Mouse (Mus musculus) heart, embryonic 14.5 days (tissue): ENCODE data around the gene Lrp2. TPM values are rescaled to one million over a fixed set of nuclear protein-coding genes. Genes with fewer than 3 reads are reported as not detected.

Experiments used
- ATAC-seq: fragments of 200-750 bp; cut with Nextera tagmentation; 2 replicates; pipeline ENCODE4 v1.8.0; 2017; ENCODE audit warnings: low read depth, moderate TSS enrichment; ENCODE audit not compliant: insufficient number of reproducible peaks, insufficient read depth, low FRiP score
- H3K27ac ChIP-seq, 2 experiments: fragments of 200-500 bp in 1 of 2; fragments of 300-500 bp in 1 of 2; sonication (generic) in 1 of 2; replicated peaks in 1 of 2; 2 replicates each; pipeline ENCODE4 v1.5.1; 2012 to 2014; ENCODE audit warnings: low read depth in 2 of 2, low read length in 2 of 2, control low read depth in 1 of 2, mild to moderate bottlenecking in 1 of 2, mixed read lengths in 1 of 2; ENCODE audit not compliant: control insufficient read depth in 1 of 2, insufficient read depth in 1 of 2
- H3K27me3 ChIP-seq: fragments of 300-500 bp; sonication (generic); 2 replicates; pipeline ENCODE4 v1.6.1; 2014; ENCODE audit warnings: mild to moderate bottlenecking, low read length, control low read depth; ENCODE audit not compliant: control insufficient read depth, insufficient read depth
- H3K36me3 ChIP-seq: fragments of 300-500 bp; sonication (generic); 2 replicates; pipeline ENCODE4 v1.6.1; 2014; ENCODE audit warnings: mild to moderate bottlenecking, control low read depth, low read length, mixed read lengths; ENCODE audit not compliant: control insufficient read depth, insufficient read depth
- H3K4me1 ChIP-seq, 2 experiments: fragments of 200-500 bp in 1 of 2; fragments of 300-500 bp in 1 of 2; sonication (generic) in 1 of 2; 2 replicates each; pipeline ENCODE4 v1.6.1; 2012 to 2014; ENCODE audit warnings: low read length in 2 of 2, control low read depth in 1 of 2, mixed read lengths in 1 of 2; ENCODE audit not compliant: control insufficient read depth in 2 of 2, insufficient read depth in 2 of 2
- H3K4me2 ChIP-seq: fragments of 300-500 bp; sonication (generic); 2 replicates; pipeline ENCODE4 v1.6.1; 2014; ENCODE audit warnings: mild to moderate bottlenecking, low read length
- H3K4me3 ChIP-seq, 2 experiments: fragments of 200-500 bp in 1 of 2; fragments of 300-500 bp in 1 of 2; sonication (generic) in 1 of 2; 2 replicates each; pipeline ENCODE4 v1.5.1; 2012 to 2014; ENCODE audit warnings: low read length in 2 of 2, mild to moderate bottlenecking in 2 of 2, control low read depth in 1 of 2, low read depth in 1 of 2, moderate library complexity in 1 of 2; ENCODE audit not compliant: control insufficient read depth in 1 of 2, insufficient read depth in 1 of 2
- H3K9ac ChIP-seq: fragments of 300-500 bp; sonication (generic); 2 replicates; pipeline ENCODE4 v1.6.1; 2014; ENCODE audit warnings: mild to moderate bottlenecking, low read length
- H3K9me3 ChIP-seq: fragments of 300-500 bp; sonication (generic); 2 replicates; pipeline ENCODE4 v1.6.1; 2016; ENCODE audit warnings: low read length, control low read depth; ENCODE audit not compliant: control insufficient read depth
- WGBS: fragments of 180-500 bp; shearing (Covaris S2); extraction: QIAGEN DNeasy Blood & Tissue Kit; methylation state at CpG from one replicate; pipeline ENCODE4 v1.1.7; 2014; 5-methylcytosine and 5-hydroxymethylcytosine counted together
- polyA plus RNA-seq: library from polyadenylated mRNA; unstranded; fragments of >200 nt; fragmentation: Nextera tagmentation; extraction: Ambion mirVana; gene quantifications from 2 replicates; pipeline ENCODE4 v1.2.1, GENCODE M21; 2014

The Lrp2 gene
- polyA plus RNA-seq, 1 experiment from 2014 or later = 1.00 TPM

DNA sequence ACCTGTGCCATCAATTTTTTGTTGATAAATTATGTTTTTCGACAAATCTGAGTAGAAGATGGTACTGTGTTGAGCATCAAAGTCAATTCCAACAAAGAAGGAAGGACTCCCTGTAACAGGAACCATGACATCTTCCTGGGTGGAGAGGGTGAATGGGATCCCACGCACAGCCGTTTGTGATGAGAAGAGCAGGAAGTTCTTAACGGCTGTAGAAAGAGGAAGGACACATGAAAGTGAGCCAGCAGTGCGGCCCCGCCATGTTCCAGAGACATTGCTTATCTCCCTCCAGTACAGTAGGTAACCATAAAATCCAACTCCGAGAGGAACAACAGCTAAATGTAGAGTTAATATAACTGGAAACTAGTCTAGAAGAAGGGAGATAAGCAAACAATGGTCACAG lies 67.6 kb downstream of the Lrp2 start:
- H3K9me3 ChIP-seq = no peaks in the 10 kb centered on the region
- no peaks in the 10 kb centered on the region for H3K36me3 ChIP-seq
- H3K27ac ChIP-seq = no peak overlapping the region
- 77% methylated on average over 7 of the region's 7 CpGs for WGBS
- no peak overlapping the region for H3K4me2 ChIP-seq
- no peaks in the 10 kb centered on the region for H3K27me3 ChIP-seq
- no peak overlapping the region for H3K4me3 ChIP-seq
- no peaks in the 10 kb centered on the region for H3K4me1 ChIP-seq
- no peak overlapping the region for H3K9ac ChIP-seq
- ATAC-seq = no peak

DNA sequence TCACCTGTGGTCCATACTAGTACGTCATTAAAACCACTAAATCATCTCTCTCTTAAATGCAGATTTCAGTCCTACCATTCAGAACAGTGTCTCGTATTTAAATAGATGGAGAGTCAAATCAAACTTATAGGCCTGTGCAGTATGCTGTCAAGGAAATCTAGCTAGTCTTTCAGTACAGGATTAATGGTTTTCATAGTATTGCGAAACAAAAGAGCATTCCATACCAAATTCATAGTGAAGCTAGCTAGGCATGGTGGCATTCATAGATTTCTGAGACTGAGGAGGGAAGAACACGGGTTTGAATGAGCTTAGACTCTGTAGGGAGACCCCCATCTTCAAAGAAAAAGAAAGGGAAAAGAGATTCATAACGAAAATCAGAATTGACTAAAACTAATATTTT lies 74.1 kb downstream of the Lrp2 start:
- no peak overlapping the region for H3K4me2 ChIP-seq
- H3K9ac ChIP-seq = no peak overlapping the region
- H3K27me3 ChIP-seq = no peaks in the 10 kb centered on the region
- H3K9me3 ChIP-seq = no peaks in the 10 kb centered on the region
- WGBS = 85% methylated on average over 5 of the region's 5 CpGs
- H3K36me3 ChIP-seq = no peaks in the 10 kb centered on the region
- H3K27ac ChIP-seq = no peak overlapping the region
- H3K4me3 ChIP-seq = no peak overlapping the region
- no peaks in the 10 kb centered on the region for H3K4me1 ChIP-seq
- no peak for ATAC-seq

DNA sequence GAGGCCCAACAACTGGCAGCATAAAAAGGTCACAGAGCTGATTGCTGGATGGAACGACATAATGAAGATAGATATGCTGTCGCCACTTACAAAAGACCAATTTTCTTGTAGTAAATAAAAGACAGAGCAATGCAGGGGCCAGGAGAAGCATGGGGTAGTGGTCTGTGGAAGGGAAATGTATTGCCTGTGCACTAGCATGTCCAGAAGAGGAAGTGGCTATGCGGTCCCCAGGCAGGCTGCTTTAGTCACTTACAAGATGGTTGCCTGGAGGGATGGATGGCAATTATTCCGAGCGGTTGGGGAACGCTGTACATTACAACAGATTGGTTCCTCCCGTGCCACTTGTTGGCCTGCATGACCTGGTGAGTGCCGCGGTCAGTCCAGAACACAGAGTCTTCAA lies 85.5 kb downstream of the Lrp2 start:
- Histone ChIP-seq H3K4me2 (no peak overlapping the region), H3K9me3 (no peaks in the 10 kb centered on the region), H3K27ac (no peak overlapping the region), H3K27me3 (no peaks in the 10 kb centered on the region), H3K4me1 (no peaks in the 10 kb centered on the region), H3K36me3 (no peaks in the 10 kb centered on the region), H3K4me3 (no peak overlapping the region), H3K9ac (no peak overlapping the region)
- no peak for ATAC-seq
- 89% methylated on average over 9 of the region's 9 CpGs for WGBS

DNA sequence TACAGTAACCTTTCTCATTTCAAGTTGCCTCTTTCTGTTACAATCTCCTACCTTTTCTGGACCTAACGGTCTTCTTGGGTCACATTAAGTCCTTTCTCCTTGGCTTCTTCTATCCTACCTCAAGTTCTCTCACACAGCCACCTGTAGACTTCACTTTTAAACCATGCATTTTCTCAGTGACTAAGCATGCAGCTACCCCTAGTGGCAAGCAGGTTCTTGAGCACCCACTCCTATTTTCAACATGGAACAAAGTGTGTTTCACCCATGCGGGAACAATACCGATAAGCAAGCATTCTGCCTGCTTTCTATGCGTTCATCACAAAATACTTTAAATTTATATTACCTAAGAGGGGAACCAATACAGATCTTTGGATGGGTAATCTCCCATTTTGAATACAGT lies 92.7 kb downstream of the Lrp2 start:
- no peak overlapping the region for H3K27ac ChIP-seq
- H3K4me3 ChIP-seq = no peak overlapping the region
- no peaks in the 10 kb centered on the region for H3K27me3 ChIP-seq
- H3K9me3 ChIP-seq = no peaks in the 10 kb centered on the region
- no peaks in the 10 kb centered on the region for H3K4me1 ChIP-seq
- ATAC-seq = no peak
- no peak overlapping the region for H3K4me2 ChIP-seq
- H3K9ac ChIP-seq = no peak overlapping the region
- no peaks in the 10 kb centered on the region for H3K36me3 ChIP-seq
- WGBS = 76% methylated on average over 4 of the region's 4 CpGs

DNA sequence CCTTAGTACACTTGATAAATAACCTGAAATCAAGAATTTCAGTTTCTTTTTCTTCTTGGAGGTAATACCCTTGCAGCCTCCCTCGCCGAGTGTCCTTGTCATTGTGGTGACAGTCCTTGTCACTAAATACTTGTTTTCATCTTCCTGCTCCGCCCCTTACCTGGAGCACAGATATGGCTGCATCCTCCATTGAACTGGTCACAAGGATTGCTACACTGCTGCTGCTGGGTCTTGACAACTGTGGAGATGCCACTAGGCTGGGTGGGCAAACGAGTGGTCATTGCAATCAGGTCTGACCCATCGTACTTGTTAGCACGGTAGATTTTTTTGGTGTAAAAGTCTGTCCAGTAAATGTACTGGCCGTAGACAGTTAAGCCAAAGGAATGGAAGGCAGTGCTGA lies 104.9 kb downstream of the Lrp2 start:
- ATAC-seq = no peak
- Histone ChIP-seq H3K4me2 (no peak overlapping the region), H3K4me3 (no peak overlapping the region), H3K9ac (no peak overlapping the region), H3K27me3 (peaks cover 5% of the 10 kb centered on the region; the same call in 1 of the 2 replicates), H3K27ac (no peak overlapping the region), H3K9me3 (no peaks in the 10 kb centered on the region), H3K4me1 (no peaks in the 10 kb centered on the region), H3K36me3 (no peaks in the 10 kb centered on the region)
- WGBS = 90% methylated on average over 7 of the region's 7 CpGs

DNA sequence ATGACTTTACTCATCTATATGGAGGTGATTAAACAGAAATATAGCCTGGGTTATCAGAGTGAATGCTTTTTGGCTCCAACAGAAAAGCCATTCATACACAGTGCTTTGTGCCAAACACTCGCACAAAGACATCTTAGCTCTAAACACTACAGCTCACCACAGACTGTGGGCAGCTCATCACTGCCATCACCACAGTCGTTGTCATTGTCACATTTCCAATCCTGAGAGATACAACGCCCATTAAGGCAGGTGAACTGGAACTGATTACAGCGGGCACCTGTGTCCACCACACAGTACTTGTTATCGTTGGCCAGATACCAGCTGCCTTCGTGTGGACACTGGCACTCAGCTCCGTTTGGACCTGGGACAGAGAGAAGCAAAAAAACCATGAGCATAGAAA lies 106.0 kb downstream of the Lrp2 start:
- Histone ChIP-seq H3K27ac (no peak overlapping the region), H3K9ac (no peak overlapping the region), H3K36me3 (no peaks in the 10 kb centered on the region), H3K4me3 (no peak overlapping the region), H3K4me1 (no peaks in the 10 kb centered on the region), H3K27me3 (peaks cover 5% of the 10 kb centered on the region; the same call in 1 of the 2 replicates), H3K9me3 (no peaks in the 10 kb centered on the region), H3K4me2 (no peak overlapping the region)
- ATAC-seq = no peak
- 77% methylated on average over 7 of the region's 7 CpGs for WGBS

DNA sequence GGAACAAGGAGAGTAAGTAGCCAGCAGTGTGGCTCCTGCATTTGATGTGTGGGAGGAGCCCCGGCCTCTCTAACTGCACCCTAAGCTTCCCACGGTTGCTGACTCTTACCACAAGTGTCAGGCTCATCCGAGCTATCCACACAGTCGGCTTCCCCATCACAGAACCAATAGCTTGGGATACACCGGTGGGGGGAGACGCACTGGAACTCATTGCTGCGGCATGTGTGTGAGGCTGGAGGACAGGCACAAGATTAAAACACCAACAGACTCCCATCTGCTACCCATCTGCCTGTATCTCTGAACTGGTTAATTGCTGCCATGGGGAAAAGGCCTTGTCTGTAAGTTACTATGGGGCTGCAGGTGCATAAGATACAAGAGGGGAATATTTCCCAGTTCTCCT lies 109.0 kb downstream of the Lrp2 start:
- H3K36me3 ChIP-seq = no peaks in the 10 kb centered on the region
- peaks cover 5% of the 10 kb centered on the region; the same call in 1 of the 2 replicates for H3K27me3 ChIP-seq
- no peak overlapping the region for H3K4me3 ChIP-seq
- H3K9ac ChIP-seq = no peak overlapping the region
- no peak overlapping the region for H3K27ac ChIP-seq
- H3K4me1 ChIP-seq = no peaks in the 10 kb centered on the region; a peak in 1 of 4 replicates
- 77% methylated on average over 7 of the region's 7 CpGs for WGBS
- no peak for ATAC-seq
- no peaks in the 10 kb centered on the region for H3K9me3 ChIP-seq
- no peak overlapping the region for H3K4me2 ChIP-seq

DNA sequence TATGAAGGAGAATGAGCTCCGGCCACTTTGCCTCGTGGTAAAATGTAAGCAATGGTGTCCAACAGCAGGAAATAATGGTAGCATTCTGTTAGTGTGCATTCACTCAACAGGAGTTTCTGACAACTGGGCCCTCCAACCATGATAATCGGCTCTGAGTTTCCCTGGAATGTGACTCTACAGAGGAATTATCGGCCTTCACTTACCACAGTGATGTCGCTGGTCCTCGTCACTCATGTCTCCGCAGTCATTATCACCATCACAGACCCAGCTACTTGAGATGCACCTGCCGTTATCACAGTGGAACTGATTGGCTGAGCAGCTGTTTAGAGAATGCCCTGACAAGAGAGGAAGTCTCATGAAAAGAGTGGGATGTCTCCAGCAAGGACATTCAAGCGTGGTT lies 110.7 kb downstream of the Lrp2 start:
- peaks cover 5% of the 10 kb centered on the region; the same call in 1 of the 2 replicates for H3K27me3 ChIP-seq

More for the DNA sequence above, 110.7 kb downstream of the Lrp2 start:
- no peak for ATAC-seq
- Histone ChIP-seq H3K27ac (no peak overlapping the region), H3K4me1 (no peaks in the 10 kb centered on the region; a peak in 1 of 4 replicates), H3K36me3 (no peaks in the 10 kb centered on the region), H3K4me2 (no peak overlapping the region), H3K4me3 (no peak overlapping the region), H3K9me3 (no peaks in the 10 kb centered on the region), H3K9ac (no peak overlapping the region)
- WGBS = 21% methylated on average over 9 of the region's 9 CpGs
